Mouse (Mus musculus): ENCODE data around the gene 3110082J24Rik.

The 3110082J24Rik gene

GRCm38 (mm10) chr5:30105668-30106300 is at the start of gene 3110082J24Rik:
TSS of gene 3110082J24Rik (minus strand) at chr5:30106086.
- DNase-seq (ENCODE audit: low read depth, low spot score), result no peak

- DNase-seq (ENCODE audit: low read depth, low spot score), result no peak
These were observed 49.5 kb upstream of the 3110082J24Rik start for GRCm38 (mm10) chr5:30155395-30155792.

GRCm38 (mm10) chr5:30154474-30155394 is 48.8 kb upstream of the 3110082J24Rik start, which contains the start of the genes Hadha and Hadhb:
TSS of gene Hadha (minus strand) at chr5:30155162.
TSS of gene Hadhb (plus strand) at chr5:30155248.
- peak; percentile 91 for DNase-seq (ENCODE audit: low read depth, low spot score)

- peak; percentile 22 for DNase-seq (ENCODE audit: low read depth, low spot score)
These were observed 48.1 kb upstream of the 3110082J24Rik start for GRCm38 (mm10) chr5:30154013-30154412.

- DNase-seq (ENCODE audit: low read depth, low spot score), result no peak
These were observed 47.3 kb upstream of the 3110082J24Rik start for GRCm38 (mm10) chr5:30153222-30153621.

- DNase-seq (ENCODE audit: low read depth, low spot score), result no peak
These were observed 46.5 kb upstream of the 3110082J24Rik start for GRCm38 (mm10) chr5:30152413-30152812.

GRCm38 (mm10) chr5:30152007-30152406 is 46.1 kb upstream of the 3110082J24Rik start:
- DNase-seq (ENCODE audit: low read depth, low spot score), result no peak

GRCm38 (mm10) chr5:30148133-30148920 is 42.4 kb upstream of the 3110082J24Rik start:
- DNase-seq (ENCODE audit: low read depth, low spot score), result no peak

GRCm38 (mm10) chr5:30146526-30146925 is 40.6 kb upstream of the 3110082J24Rik start:
- DNase-seq (ENCODE audit: low read depth, low spot score), result no peak

GRCm38 (mm10) chr5:30138193-30138592 is 32.3 kb upstream of the 3110082J24Rik start:
- DNase-seq (ENCODE audit: low read depth, low spot score), result no peak

GRCm38 (mm10) chr5:30137271-30137670 is 31.4 kb upstream of the 3110082J24Rik start:
- no peak for DNase-seq (ENCODE audit: low read depth, low spot score)

- DNase-seq (ENCODE audit: low read depth, low spot score), result no peak
These were observed 29.9 kb upstream of the 3110082J24Rik start for GRCm38 (mm10) chr5:30135711-30136231.

GRCm38 (mm10) chr5:30132173-30132572 is 26.3 kb upstream of the 3110082J24Rik start:
- no peak for DNase-seq (ENCODE audit: low read depth, low spot score)

GRCm38 (mm10) chr5:30131246-30131645 is 25.4 kb upstream of the 3110082J24Rik start:
- no peak for DNase-seq (ENCODE audit: low read depth, low spot score)

GRCm38 (mm10) chr5:30128680-30129079 is 22.8 kb upstream of the 3110082J24Rik start:
- DNase-seq (ENCODE audit: low read depth, low spot score), result no peak

- no peak for DNase-seq (ENCODE audit: low read depth, low spot score)
These were observed 22.2 kb upstream of the 3110082J24Rik start for GRCm38 (mm10) chr5:30127921-30128597.

- DNase-seq (ENCODE audit: low read depth, low spot score), result no peak
These were observed 20.9 kb upstream of the 3110082J24Rik start for GRCm38 (mm10) chr5:30126756-30127155.

- peak; percentile 72 for DNase-seq (ENCODE audit: low read depth, low spot score)
These were observed 19.7 kb upstream of the 3110082J24Rik start for GRCm38 (mm10) chr5:30125587-30125986.

GRCm38 (mm10) chr5:30122481-30122880 is 16.6 kb upstream of the 3110082J24Rik start:
- DNase-seq (ENCODE audit: low read depth, low spot score), result no peak

GRCm38 (mm10) chr5:30120106-30120505 is 14.2 kb upstream of the 3110082J24Rik start:
- no peak for DNase-seq (ENCODE audit: low read depth, low spot score)

GRCm38 (mm10) chr5:30119163-30119562 is 13.3 kb upstream of the 3110082J24Rik start:
- no peak for DNase-seq (ENCODE audit: low read depth, low spot score)
